Mouse (Mus musculus) embryonic facial prominence, embryonic 13.5 days (tissue): ENCODE measurements around the gene Ptbp3. TPM values are rescaled to one million over a fixed set of nuclear protein-coding genes. Genes with fewer than 3 reads are reported as not detected.

Source experiments
- ATAC-seq: fragments of 200-750 bp; cut with Nextera tagmentation; 2 replicates; pipeline ENCODE4 v1.8.0; 2017; ENCODE audit warnings: low read depth; ENCODE audit not compliant: insufficient number of reproducible peaks, insufficient read depth, low FRiP score, low TSS enrichment
- H3K27ac ChIP-seq: fragments of 300-500 bp; sonication (generic); 2 replicates; pipeline ENCODE4 v1.5.1; 2015; ENCODE audit warnings: moderate library complexity, mild to moderate bottlenecking, inconsistent platforms
- H3K27me3 ChIP-seq: fragments of 300-500 bp; sonication (generic); 2 replicates; pipeline ENCODE4 v1.6.1; 2015; ENCODE audit warnings: mild to moderate bottlenecking, inconsistent platforms
- H3K36me3 ChIP-seq: fragments of 300-500 bp; sonication (generic); 2 replicates; pipeline ENCODE4 v1.6.1; 2015; ENCODE audit warnings: mild to moderate bottlenecking, inconsistent platforms
- H3K4me1 ChIP-seq: fragments of 300-500 bp; sonication (generic); 2 replicates; pipeline ENCODE4 v1.6.1; 2015; ENCODE audit warnings: inconsistent platforms
- H3K4me2 ChIP-seq: fragments of 300-500 bp; sonication (generic); 2 replicates; pipeline ENCODE4 v1.6.1; 2015; ENCODE audit warnings: moderate library complexity, mild to moderate bottlenecking, inconsistent platforms
- H3K4me3 ChIP-seq: fragments of 300-500 bp; sonication (generic); 2 replicates; pipeline ENCODE4 v1.5.1; 2015; ENCODE audit warnings: mild to moderate bottlenecking, inconsistent platforms
- H3K9ac ChIP-seq: fragments of 300-500 bp; sonication (generic); 2 replicates; pipeline ENCODE4 v1.6.1; 2015; ENCODE audit warnings: mild to moderate bottlenecking, inconsistent platforms
- H3K9me3 ChIP-seq: fragments of 300-500 bp; sonication (generic); 2 replicates; pipeline ENCODE4 v1.6.1; 2016; ENCODE audit warnings: inconsistent platforms
- WGBS: fragments of 180-500 bp; shearing (Covaris S2); methylation state at CpG from one replicate; pipeline ENCODE4 v1.1.7; 2015; ENCODE audit warnings: mixed read lengths; 5-methylcytosine and 5-hydroxymethylcytosine counted together
- polyA plus RNA-seq: library from polyadenylated mRNA; unstranded; fragments of >200 nt; fragmentation: Nextera tagmentation; extraction: Ambion mirVana; gene quantifications from 2 replicates; pipeline ENCODE4 v1.2.1, GENCODE M21; 2015

The Ptbp3 gene
- polyA plus RNA-seq, 1 experiment from 2014 or later = 38.1 TPM

GRCm38 (mm10) chr4:59531172-59531571, 18.0 kb downstream of the Ptbp3 start:
- Histone ChIP-seq H3K9ac (no peak overlapping the region), H3K4me3 (no peak overlapping the region), H3K36me3 (no peaks in the 10 kb centered on the region), H3K9me3 (no peaks in the 10 kb centered on the region), H3K27me3 (no peaks in the 10 kb centered on the region), H3K27ac (no peak overlapping the region), H3K4me2 (no peak overlapping the region), H3K4me1 (no peaks in the 10 kb centered on the region)
- 75% methylated on average over 1 of the region's 1 CpGs for WGBS
- ATAC-seq = no peak

- no peak overlapping the region for H3K27ac ChIP-seq
- no peak overlapping the region for H3K9ac ChIP-seq
- peaks cover 8% of the 10 kb centered on the region for H3K36me3 ChIP-seq
- no peaks in the 10 kb centered on the region for H3K27me3 ChIP-seq
- no peaks in the 10 kb centered on the region for H3K4me1 ChIP-seq
- H3K9me3 ChIP-seq = no peaks in the 10 kb centered on the region
- WGBS = 88% methylated on average over 3 of the region's 3 CpGs
- no peak overlapping the region for H3K4me2 ChIP-seq
- H3K4me3 ChIP-seq = no peak overlapping the region
- no peak for ATAC-seq
Observed at GRCm38 (mm10) chr4:59527470-59527869, 21.7 kb downstream of the Ptbp3 start.

- WGBS = 63% methylated on average over 2 of the region's 2 CpGs
- ATAC-seq = no peak
- H3K27me3 ChIP-seq = no peaks in the 10 kb centered on the region
- no peak overlapping the region for H3K9ac ChIP-seq
- H3K9me3 ChIP-seq = no peaks in the 10 kb centered on the region
- H3K27ac ChIP-seq = no peak overlapping the region
- H3K4me2 ChIP-seq = no peak overlapping the region
- H3K4me3 ChIP-seq = no peak overlapping the region
- H3K36me3 ChIP-seq = peaks cover 11% of the 10 kb centered on the region
- no peaks in the 10 kb centered on the region for H3K4me1 ChIP-seq
Observed at GRCm38 (mm10) chr4:59526728-59527127, 22.4 kb downstream of the Ptbp3 start.

GRCm38 (mm10) chr4:59524875-59525274, 24.3 kb downstream of the Ptbp3 start:
- no peaks in the 10 kb centered on the region for H3K9me3 ChIP-seq
- H3K36me3 ChIP-seq = peaks cover 13% of the 10 kb centered on the region
- no peaks in the 10 kb centered on the region for H3K27me3 ChIP-seq
- no peak overlapping the region for H3K9ac ChIP-seq
- no peaks in the 10 kb centered on the region for H3K4me1 ChIP-seq
- no peak overlapping the region for H3K27ac ChIP-seq
- no peak overlapping the region for H3K4me2 ChIP-seq
- no peak overlapping the region for H3K4me3 ChIP-seq
- ATAC-seq = no peak
- 81% methylated on average over 3 of the region's 3 CpGs for WGBS

- Histone ChIP-seq H3K4me1 (no peaks in the 10 kb centered on the region), H3K9ac (no peak overlapping the region), H3K36me3 (peaks cover 45% of the 10 kb centered on the region), H3K9me3 (no peaks in the 10 kb centered on the region), H3K27ac (no peak overlapping the region), H3K27me3 (no peaks in the 10 kb centered on the region), H3K4me2 (no peak overlapping the region), H3K4me3 (no peak overlapping the region)
- no peak for ATAC-seq
Observed at GRCm38 (mm10) chr4:59510321-59510720, 38.8 kb downstream of the Ptbp3 start.

GRCm38 (mm10) chr4:59509558-59509957, 39.6 kb downstream of the Ptbp3 start:
- H3K4me2 ChIP-seq = no peak overlapping the region
- no peak for ATAC-seq
- 95% methylated on average over 2 of the region's 2 CpGs for WGBS
- H3K9me3 ChIP-seq = no peaks in the 10 kb centered on the region
- H3K4me3 ChIP-seq = no peak overlapping the region
- peaks cover 43% of the 10 kb centered on the region for H3K36me3 ChIP-seq
- no peak overlapping the region for H3K9ac ChIP-seq
- H3K4me1 ChIP-seq = no peaks in the 10 kb centered on the region
- H3K27ac ChIP-seq = no peak overlapping the region
- H3K27me3 ChIP-seq = no peaks in the 10 kb centered on the region

- H3K9ac ChIP-seq = no peak overlapping the region
- 85% methylated on average over 2 of the region's 2 CpGs for WGBS
- H3K36me3 ChIP-seq = peaks cover 39% of the 10 kb centered on the region
- H3K4me2 ChIP-seq = no peak overlapping the region
- H3K4me3 ChIP-seq = no peak overlapping the region
- ATAC-seq = no peak
- no peak overlapping the region for H3K27ac ChIP-seq
- H3K27me3 ChIP-seq = no peaks in the 10 kb centered on the region
- no peaks in the 10 kb centered on the region for H3K4me1 ChIP-seq
- H3K9me3 ChIP-seq = no peaks in the 10 kb centered on the region
Observed at GRCm38 (mm10) chr4:59507766-59508165, 41.4 kb downstream of the Ptbp3 start.

GRCm38 (mm10) chr4:59506704-59507103, 42.5 kb downstream of the Ptbp3 start:
- H3K4me1 ChIP-seq = no peaks in the 10 kb centered on the region

GRCm38 (mm10) chr4:59505481-59505880, 43.7 kb downstream of the Ptbp3 start:
- Histone ChIP-seq H3K27me3 (no peaks in the 10 kb centered on the region), H3K36me3 (peaks cover 35% of the 10 kb centered on the region), H3K9ac (no peak overlapping the region), H3K9me3 (no peaks in the 10 kb centered on the region), H3K4me2 (no peak overlapping the region), H3K27ac (no peak overlapping the region), H3K4me3 (no peak overlapping the region), H3K4me1 (no peaks in the 10 kb centered on the region)
- 74% methylated on average over 3 of the region's 3 CpGs for WGBS
- ATAC-seq = no peak

More at GRCm38 (mm10) chr4:59506704-59507103, 42.5 kb downstream of the Ptbp3 start:
- Histone ChIP-seq H3K4me2 (no peak overlapping the region), H3K9ac (no peak overlapping the region), H3K4me3 (no peak overlapping the region), H3K27ac (no peak overlapping the region), H3K27me3 (no peaks in the 10 kb centered on the region), H3K36me3 (peaks cover 36% of the 10 kb centered on the region), H3K9me3 (no peaks in the 10 kb centered on the region)
- ATAC-seq = no peak
- WGBS = 94% methylated on average over 3 of the region's 3 CpGs

GRCm38 (mm10) chr4:59491097-59491496, 58.1 kb downstream of the Ptbp3 start:
- Histone ChIP-seq H3K4me3 (no peak overlapping the region), H3K27me3 (no peaks in the 10 kb centered on the region), H3K4me2 (no peak overlapping the region), H3K4me1 (no peaks in the 10 kb centered on the region), H3K36me3 (peaks cover 30% of the 10 kb centered on the region), H3K27ac (no peak overlapping the region), H3K9ac (no peak overlapping the region), H3K9me3 (no peaks in the 10 kb centered on the region)
- 96% methylated on average over 2 of the region's 2 CpGs for WGBS
- ATAC-seq = no peak

- Histone ChIP-seq H3K36me3 (no peaks in the 10 kb centered on the region), H3K27ac (no peak overlapping the region), H3K9ac (no peak overlapping the region), H3K4me2 (no peak overlapping the region), H3K4me1 (no peaks in the 10 kb centered on the region), H3K9me3 (no peaks in the 10 kb centered on the region), H3K27me3 (no peaks in the 10 kb centered on the region), H3K4me3 (no peak overlapping the region)
- ATAC-seq = no peak
Observed at GRCm38 (mm10) chr4:59471306-59471705, 77.9 kb downstream of the Ptbp3 start.

- H3K9ac ChIP-seq = no peak overlapping the region
- H3K4me1 ChIP-seq = peaks cover 4% of the 10 kb centered on the region; the same call in 1 of the 2 replicates
- no peaks in the 10 kb centered on the region for H3K9me3 ChIP-seq
- no peak overlapping the region for H3K27ac ChIP-seq
- no peaks in the 10 kb centered on the region for H3K36me3 ChIP-seq
- H3K4me3 ChIP-seq = no peak overlapping the region
- WGBS = 65% methylated on average over 2 of the region's 2 CpGs
- H3K4me2 ChIP-seq = no peak overlapping the region
- ATAC-seq = no peak
- H3K27me3 ChIP-seq = no peaks in the 10 kb centered on the region
Observed at GRCm38 (mm10) chr4:59465449-59465848, 83.7 kb downstream of the Ptbp3 start.

- Histone ChIP-seq H3K36me3 (no peaks in the 10 kb centered on the region), H3K4me2 (no peak overlapping the region), H3K27ac (no peak overlapping the region), H3K4me1 (peaks cover 4% of the 10 kb centered on the region; the same call in 1 of the 2 replicates), H3K9me3 (no peaks in the 10 kb centered on the region), H3K27me3 (no peaks in the 10 kb centered on the region), H3K4me3 (no peak overlapping the region), H3K9ac (no peak overlapping the region)
- ATAC-seq = no peak
- WGBS = 79% methylated on average over 6 of the region's 6 CpGs
Observed at GRCm38 (mm10) chr4:59464661-59465060, 84.5 kb downstream of the Ptbp3 start.
